Mouse (Mus musculus): ENCODE measurements around the gene Mdfic. TPM values are rescaled to one million over a fixed set of nuclear protein-coding genes. Genes with fewer than 3 reads are reported as not detected.
A peak's percentile ranks its signal among the peaks of the same experiment; 100 is the strongest.

Gene Mdfic
- total RNA-seq, 2 experiments from 2014 or later: 3.3 to 4.0 TPM

DNA sequence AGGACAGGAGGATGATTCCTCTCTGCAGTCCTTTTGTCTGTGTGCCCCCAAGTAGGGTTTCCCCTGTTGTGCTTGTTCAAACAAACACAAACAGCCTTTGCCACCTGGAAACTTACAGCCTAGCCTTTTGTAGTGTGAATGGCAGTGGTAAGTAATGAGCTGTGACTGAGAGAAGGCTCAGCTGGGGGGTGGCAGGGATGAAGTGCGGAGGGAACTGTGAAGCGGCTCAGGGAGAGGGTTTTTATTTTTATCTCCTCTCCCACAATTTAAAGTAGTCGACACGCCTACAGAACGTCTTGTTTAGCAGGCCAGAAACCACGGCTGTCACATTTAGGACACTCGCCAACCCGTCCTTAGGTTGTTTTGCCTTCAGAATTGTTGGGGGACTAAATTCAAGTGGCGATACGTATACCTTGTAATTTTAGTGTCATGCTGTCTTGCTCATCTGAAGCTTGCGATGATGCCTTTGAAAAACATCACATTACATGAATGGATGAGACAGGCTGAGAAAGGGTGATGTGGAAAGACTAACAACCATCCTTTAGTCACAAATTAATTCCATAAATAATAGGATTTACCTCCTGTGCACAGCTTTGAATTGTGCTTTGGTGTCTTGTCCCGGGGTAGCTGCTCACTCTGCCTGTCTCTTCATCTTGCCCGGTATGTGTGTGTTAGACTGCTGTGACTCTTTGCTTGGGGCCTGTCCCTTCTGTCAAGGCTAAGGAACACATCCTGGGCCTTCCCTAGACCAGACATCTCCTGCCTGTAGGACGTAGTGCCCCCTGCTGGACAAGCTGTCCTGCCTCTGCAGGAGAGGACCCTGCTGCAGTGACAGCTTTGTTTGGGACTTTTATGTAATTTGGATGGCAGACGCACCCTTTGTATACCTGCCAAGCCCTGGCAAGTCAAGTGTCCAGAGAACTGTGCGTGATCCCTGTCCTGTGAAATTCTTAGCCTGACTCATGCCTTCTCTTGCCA is 69.4 kb downstream of the Mdfic start:
- DNase-seq (ENCODE audit: extremely low spot score in 1 of 2, low spot score in 1 of 2): peak; percentile 29 to 57

DNA sequence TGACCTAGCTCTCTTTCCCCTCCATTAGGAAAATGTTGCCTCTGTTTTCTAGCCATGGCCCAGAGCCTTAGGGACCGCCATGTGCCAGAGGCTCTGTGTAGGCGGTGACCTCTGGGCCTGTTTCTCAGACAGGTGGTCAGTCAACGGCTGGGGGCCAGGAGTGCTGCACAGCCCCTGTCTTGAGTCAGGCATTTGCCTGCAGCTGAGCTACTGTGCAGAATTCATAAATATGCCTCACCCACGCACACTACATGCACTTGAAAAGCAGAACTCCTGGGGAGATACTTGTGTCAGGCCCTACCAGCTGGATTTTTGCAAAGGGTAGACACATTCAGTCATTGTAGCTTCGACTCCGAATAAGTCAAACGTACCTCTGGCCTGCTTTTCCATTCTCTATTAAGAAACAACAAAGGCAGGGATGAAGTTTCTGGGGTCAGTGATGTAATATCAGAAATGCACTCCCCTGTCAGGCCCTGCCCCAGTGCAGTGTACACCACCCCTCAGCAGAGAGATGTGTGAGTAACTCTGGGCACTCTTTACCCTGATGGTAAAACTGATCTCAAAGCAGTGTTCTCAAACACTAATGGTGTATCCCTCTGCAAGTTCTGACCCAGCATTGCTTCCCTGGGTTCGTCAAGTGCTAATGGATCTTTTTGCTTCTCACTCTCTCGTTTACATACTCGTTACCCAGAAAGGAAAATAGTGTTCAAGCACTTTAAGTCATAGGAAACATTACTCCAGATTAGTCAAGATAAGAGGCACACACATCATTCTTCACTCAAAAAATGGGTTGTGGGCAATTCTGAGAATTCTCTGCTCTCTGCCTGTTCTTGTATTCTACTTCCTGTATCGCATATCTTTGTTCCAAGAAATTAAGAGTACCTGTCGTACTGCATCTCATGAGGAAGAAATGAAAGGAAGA is 72.5 kb downstream of the Mdfic start:
- no peak for DNase-seq (ENCODE audit: extremely low spot score in 1 of 2, low spot score in 1 of 2)

DNA sequence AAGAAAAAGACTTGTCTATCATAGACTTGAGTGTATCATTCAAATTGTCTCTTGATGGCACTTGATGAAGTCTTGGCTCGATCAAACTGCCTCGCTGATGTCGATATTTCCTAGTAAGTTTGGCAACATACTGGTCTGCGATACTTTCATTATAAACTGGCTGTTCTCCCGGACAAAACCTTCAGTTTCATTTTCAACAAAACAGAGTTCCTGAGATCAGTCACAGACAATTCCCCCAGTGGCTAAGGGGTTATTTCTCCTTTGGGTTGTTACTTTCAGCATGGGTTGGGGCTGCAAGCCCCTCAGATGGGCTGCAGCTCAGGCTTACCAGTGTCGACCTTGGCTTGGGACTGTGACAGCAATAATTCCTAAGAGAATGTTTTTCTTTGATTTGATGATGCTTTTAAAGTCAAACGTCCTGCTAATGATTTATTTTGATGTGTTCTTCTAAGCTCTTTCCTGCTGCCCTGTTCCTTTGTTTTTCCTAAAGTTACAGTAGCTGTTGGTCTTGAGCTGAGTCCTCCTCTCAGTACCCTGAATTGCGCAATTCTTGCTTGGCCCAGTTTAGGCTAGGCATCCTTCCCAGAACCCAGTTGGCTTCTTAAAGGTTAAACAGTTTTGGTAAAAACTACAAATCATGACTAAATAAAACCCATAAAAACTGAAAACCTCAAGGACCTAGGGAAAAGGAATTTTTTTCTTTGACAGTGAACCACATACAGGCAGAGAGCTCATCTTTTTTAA is 73.3 kb downstream of the Mdfic start:
- no peak for DNase-seq (ENCODE audit: extremely low spot score in 1 of 2, low spot score in 1 of 2)

DNA sequence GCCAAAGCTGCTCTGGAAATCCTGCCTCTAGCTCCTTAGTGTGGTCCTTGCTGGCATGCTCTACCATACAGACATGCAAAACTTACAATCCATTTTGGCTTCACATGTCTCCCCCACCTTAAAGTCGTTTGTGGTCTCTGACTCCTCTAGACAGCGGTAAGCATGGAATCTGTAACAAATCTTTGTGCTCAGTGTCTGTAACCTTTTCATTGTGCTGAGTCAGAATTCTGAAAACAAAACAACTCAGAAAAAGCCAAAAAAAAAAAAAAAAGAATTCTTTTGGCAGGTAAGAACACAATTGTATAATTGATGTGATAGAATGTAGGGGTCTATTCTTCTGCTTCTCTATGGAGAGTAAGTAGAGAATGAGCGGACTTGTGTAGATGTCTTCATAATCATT is 74.3 kb downstream of the Mdfic start:
- no peak for DNase-seq (ENCODE audit: extremely low spot score in 1 of 2, low spot score in 1 of 2)

DNA sequence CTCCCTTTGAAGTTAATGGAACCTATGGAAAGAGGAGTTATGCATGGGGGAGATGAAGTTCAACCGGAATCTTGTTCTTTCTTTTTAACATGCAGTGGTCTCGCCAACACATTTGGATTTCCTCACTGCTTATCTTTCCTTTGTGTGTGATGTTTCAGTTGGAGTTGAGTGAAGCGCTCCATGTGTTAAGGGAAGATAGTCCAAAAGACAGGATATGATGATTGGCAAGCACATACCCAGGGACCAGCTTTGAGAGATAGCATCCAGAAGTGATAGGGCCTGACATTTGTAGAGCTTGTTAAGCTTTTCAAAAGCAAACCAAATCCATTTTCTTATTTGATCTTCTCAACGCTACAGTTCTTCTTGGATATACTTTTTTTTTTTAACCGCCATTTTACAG is 86.9 kb downstream of the Mdfic start:
- DNase-seq (ENCODE audit: extremely low spot score in 1 of 2, low spot score in 1 of 2): no peak

DNA sequence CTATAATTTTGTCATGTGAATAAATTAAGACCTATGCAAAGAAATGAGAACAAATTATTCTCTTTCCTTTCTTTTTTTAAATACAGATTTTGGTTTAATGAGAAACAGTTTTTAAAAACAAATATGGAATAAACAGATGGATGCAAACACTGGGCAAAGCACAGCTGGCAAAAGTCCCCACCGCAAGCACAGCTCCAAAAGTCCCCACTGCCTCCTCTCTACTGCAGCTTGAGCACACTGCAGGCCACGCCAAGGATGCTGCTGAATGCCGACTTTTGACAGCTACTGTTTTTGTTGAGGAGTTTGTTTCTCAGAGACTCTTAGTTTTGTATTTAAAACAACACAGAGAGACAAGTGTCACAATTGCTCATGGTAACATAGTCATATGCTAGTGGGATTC is 104.8 kb downstream of the Mdfic start:
- no peak for DNase-seq (ENCODE audit: extremely low spot score in 1 of 2, low spot score in 1 of 2)

DNA sequence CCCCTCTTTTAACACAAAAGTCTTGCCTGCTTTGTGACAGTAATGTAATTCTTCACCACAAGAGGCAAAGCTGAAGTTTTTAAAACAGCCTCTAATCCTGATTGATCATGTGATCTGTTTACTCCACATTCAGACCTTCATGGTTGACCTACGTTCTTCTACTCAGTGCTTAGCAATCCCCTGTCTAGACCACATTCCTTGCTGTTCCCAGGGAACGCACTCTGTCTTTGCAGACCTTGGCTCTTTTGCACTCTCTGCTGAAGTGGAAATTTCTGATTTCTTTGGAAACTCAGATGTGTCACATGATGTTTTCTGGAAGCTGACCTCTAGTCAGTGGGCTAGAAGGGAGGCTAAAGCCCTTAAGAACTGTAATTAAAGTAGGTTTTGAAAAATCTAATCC is 109.4 kb downstream of the Mdfic start:
- DNase-seq (ENCODE audit: extremely low spot score in 1 of 2, low spot score in 1 of 2): no peak

DNA sequence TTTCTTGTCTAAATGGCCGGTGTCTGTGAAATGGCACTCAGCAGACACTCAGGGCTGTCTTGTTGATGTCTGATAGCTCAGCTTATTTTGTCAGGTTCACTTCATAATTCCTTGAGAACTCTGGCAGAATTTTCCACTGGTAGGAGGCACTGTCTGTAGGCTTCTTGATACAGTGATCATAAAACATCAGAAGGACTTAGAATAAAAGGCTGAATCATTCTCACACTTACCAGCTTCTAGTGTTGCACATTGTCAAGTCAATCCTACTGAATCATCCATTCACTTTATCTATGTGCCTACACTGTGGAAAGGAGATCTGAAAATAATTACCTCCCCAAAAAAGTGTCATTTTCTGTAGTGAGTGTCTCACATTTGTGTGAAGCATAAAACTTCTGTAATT is 110.2 kb downstream of the Mdfic start:
- no peak for DNase-seq (ENCODE audit: extremely low spot score in 1 of 2, low spot score in 1 of 2)

DNA sequence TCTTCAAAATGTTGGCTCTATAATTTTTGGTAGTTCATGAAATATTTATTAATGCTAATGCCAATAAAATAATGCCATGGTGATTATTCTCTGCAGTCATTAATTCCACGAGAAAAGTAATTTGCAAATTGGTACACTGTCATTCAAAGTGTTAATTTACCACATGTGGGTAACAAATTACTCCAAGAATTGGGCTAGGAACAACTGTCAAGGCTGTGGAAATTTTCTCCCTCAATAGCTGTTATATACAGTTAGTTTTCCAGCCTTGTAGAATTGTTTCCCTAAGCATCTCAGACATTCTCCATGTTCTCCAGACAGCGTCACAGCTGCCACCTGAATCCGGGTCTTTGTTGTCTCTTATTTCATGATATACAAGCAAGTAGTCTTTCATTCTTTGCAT is 117.2 kb downstream of the Mdfic start:
- DNase-seq (ENCODE audit: extremely low spot score in 1 of 2, low spot score in 1 of 2): no peak

DNA sequence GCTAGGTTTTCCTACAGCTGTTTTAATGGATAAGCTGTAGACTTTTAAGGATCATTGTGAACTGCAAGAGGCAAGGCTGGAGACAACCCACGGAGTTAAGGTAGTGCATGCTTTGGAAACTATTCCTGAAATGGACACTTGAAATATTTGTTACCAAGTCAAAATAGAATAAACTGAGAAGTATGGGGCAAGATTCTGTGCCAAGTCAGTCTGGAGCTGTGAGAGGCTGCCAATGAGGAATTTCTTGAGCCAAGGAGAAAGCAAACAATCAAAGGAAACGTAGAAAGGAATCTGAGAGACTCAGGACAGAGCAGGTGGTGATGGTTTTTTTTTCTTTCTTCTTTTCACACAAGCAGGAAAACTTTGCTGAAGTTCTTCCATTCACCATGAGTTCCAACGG is 119.4 kb downstream of the Mdfic start:
- no peak for DNase-seq (ENCODE audit: extremely low spot score in 1 of 2, low spot score in 1 of 2)

DNA sequence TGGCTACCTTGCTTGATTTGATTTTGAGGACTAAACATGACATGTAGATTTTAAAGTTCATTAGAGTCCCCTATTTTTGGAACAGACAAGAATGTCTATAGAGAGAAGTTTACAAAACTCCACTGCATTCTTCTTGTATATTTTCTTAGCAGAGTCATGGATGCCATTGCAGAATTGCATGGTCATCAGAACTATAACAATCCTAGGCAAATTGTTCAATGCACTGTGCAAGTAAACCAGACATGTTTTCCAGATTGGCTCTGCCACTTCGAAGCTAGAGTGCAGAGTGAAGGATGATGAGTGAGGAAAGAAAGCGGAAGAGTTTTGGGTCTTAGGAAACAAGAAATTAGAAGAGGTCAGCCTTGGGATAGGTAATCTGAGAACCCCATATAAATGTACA is 120.0 kb downstream of the Mdfic start:
- no peak for DNase-seq (ENCODE audit: extremely low spot score in 1 of 2, low spot score in 1 of 2)

DNA sequence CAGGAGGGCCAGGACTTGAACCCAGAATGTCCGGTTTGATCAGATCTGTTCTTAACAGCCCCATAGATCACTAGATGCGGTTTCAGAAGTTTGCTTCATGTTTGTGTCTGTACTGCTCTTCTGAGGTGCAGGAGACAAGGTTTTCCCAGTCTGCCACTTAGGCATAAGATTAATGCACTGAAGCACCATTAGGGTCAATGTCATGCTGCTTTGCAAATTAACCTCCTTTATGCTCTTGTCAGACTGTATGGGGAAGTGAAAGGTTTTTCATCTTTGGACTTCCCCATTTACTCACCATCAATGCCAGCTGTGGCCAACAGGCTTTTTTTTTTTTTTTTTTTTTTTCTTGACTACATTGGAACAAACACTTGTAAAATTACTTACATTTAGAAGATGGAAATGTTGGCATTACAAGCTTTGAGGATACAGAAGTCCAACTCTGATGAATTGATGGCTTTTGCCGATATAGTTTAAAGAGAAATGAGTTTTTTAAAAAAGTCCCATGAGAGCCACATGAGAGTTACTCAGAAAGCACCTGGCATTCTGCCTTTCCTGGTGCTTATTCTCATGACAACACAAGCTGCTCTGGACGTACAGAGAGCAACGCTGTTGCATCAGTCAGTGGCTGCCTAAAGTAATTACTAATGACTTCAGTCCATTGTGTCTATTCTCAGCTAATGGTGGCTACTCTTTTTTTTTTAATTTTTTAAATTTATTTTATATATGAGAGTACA is 121.2 kb downstream of the Mdfic start:
- DNase-seq (ENCODE audit: extremely low spot score in 1 of 2, low spot score in 1 of 2): no peak

DNA sequence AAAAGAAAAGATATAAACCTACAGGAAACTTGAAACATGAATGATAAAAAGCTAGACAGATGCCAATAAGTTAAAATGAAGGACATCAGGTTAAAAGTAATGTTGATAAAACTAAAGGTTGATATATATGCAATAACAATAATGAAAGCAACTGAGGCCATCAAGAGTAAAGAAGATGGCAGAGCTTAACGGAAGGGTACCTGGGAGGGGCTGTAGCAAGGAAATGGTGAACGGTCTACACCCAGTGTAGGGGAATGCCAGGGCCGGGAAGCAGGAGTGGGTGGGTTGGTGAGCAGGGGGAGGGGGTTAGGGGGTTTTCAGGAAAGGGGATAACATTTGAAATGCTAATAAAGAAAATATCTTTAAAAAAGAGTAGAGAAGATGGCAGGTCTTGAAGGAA is 122.8 kb downstream of the Mdfic start:
- no peak for DNase-seq (ENCODE audit: extremely low spot score in 1 of 2, low spot score in 1 of 2)

DNA sequence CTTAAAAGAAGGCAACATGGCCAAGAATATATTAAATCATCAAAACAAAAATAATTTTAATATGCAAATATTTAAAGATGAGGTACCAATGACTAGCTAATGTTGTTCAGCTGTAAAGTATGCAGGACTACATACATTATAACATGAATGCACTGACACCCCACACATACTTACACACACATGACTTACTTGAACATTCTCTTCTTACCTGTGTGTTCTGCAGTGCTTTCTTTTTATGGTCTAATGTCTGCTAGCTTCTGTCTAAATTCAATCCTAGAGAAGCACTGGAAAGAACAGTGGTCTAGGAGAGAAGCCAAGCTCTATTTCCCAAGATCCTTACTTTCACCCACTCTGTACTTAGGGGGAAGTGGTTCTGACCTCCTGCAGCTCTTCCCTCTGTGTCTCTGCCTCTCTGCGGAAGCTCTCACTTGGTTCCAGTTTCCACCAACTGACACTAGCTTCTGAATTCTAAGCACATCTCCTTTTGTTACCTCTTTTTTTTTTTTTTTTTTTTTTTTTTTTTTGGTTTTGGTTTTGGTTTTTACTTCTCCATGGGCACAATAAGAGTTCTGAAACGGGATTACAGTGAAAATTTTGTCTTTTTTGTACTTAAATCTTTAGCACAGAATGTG is 125.4 kb downstream of the Mdfic start:
- DNase-seq (ENCODE audit: extremely low spot score in 1 of 2, low spot score in 1 of 2): no peak

All from layer of hippocampus, postnatal 25 days (tissue).